Mouse (Mus musculus) liver, adult 10 weeks (tissue): ENCODE results near the gene Synj1. TPM values are rescaled to one million over a fixed set of nuclear protein-coding genes. Genes with fewer than 3 reads are reported as not detected.

ENCODE experiments used
- polyA plus RNA-seq: library from polyadenylated mRNA; stranded (reverse); fragments of 350-450 nt; fragmentation: Illumina TruSeq; extraction: RNeasy Lipid Tissue Mini Kit (QIAGEN cat#74804); gene quantifications from one replicate; pipeline ENCODE4 v1.2.3, GENCODE M21; 2014; ENCODE audit warnings: low read depth, low replicate concordance

Gene Synj1
- 7.9 TPM for polyA plus RNA-seq

DNA sequence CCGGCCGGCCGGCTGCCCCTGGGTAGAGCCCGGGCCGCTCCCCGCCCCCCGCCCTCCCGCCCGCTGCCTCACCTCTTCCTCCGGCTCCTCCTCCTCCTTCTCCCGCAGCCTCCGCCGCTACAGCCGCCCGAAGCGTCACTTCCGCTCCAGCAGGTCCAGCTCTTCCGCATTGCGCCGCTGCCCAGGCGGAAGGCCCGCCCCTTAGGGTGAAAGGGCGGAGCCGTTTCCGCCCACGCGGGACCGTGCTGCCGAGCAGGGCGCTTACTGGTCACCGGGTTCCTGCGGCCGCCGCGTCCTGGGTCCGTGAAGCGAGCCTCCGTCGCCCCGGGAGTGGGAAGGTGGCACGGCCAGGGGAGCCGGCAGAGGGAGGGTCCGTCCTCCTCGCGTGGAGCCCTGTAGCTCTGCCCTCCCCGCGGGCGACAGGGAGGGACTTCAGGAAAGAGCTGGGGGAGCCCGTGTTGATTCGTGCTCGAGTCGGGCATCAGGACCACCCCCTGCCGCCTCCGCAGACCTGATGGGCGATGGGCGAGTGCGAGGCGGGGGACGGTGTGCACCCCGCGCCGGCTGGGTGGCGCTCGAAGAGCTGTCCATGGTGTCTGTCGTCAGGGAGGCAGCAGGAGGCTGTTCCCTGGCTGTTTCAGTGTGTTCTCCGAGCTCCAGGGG lies at the start of gene Synj1:
Gene Synj1, minus strand, starts transcription at position 288 of the 663 bp plus-strand sequence.

DNA sequence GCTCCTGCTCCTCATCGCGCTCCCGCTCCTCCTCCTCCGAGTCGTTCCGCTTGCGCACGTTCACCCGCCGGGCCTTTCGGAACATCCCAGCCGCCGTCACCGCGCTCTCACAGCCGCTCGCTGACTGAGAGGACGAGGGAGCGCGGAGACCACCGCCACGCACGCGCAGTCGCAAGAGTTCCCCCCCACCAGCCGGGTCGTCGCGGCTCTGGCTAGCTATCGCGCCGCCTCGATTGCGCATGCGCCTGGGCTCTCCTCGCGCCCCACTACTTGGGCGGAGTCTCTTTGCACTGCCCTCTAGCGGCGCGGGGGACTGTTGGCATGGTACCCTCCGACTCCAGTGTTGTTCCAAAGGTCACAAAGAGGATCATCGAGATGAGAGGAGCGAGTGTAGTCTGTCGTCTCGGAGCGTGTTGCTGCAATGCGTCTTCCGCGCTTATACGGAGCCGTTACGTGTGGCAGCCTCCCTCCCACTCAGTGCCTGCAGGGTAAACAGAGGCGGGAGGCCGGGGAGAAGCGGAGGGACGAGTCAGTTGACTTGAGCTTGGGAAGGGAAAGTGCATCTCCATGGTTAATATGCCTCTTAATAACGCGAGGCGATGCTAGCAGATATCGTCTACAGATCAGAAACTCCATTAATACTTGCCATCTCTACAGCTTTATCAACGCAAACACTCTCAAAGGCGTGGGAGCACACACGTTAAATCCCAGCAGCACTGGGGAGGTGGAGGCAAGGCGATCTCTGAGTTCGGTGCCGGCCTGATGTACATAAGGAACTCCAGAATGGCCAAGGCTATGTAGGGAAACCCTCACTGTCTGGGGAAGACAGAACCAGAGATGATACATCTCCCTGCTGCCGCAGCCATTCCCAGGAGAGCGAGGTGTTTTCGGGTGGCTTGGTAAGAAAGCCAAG lies 33.4 kb upstream of the Synj1 start, which contains the start of gene Paxbp1:
Gene Paxbp1, minus strand, starts transcription at position 274 of the 913 bp plus-strand sequence.

DNA sequence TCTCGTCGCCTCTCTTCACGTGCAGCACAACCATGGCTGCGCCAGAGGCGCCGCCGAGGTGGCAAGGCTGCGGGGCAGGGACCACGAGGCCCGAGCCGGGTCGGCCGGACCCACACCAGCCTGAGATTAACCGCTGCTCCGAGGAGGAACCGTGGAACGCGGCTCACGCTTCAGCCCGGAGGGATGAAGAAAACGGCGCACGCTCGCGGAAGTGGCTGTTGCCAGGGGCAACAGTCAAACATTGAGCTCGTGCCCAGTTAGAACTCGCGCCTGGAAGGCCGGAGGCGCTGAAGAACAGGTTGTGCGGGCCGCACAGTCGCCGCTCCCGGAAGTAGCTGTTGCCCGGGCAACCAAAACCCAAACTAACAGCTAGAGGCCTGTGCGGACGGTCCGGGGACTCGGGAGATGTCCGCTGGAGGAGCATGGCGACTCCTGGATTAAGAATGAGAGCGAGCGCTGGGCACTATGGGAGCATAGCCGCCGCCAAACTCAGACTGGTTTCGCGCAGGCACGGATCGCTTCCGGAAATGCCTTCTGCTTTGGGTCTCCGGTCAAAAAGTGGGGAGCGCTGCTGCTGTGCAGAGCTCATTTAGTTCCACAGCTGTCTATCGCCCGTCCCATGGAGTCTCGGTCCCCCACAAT lies 76.3 kb downstream of the Synj1 start, which contains the start of gene Cfap298:
Gene Cfap298, minus strand, starts transcription at position 428 of the 642 bp plus-strand sequence.

Other genes starting within 250 kb of the Synj1 start
- 0.56 TPM for gene Urb1, start 200.9 kb downstream of the Synj1 start, polyA plus RNA-seq
- not detected for gene Eva1c, start 184.6 kb downstream of the Synj1 start, polyA plus RNA-seq
- 7.5 TPM for gene Cfap298, start 76.2 kb downstream of the Synj1 start, polyA plus RNA-seq
- gene Paxbp1, start 33.2 kb upstream of the Synj1 start, polyA plus RNA-seq = 31.3 TPM
- not detected for gene 4932438H23Rik, start 83.8 kb upstream of the Synj1 start, polyA plus RNA-seq
- not detected for gene Olig2, start 214.1 kb upstream of the Synj1 start, polyA plus RNA-seq